9 mouse cellular contexts compared by ENCODE assay signal in the genomic region with DNA sequence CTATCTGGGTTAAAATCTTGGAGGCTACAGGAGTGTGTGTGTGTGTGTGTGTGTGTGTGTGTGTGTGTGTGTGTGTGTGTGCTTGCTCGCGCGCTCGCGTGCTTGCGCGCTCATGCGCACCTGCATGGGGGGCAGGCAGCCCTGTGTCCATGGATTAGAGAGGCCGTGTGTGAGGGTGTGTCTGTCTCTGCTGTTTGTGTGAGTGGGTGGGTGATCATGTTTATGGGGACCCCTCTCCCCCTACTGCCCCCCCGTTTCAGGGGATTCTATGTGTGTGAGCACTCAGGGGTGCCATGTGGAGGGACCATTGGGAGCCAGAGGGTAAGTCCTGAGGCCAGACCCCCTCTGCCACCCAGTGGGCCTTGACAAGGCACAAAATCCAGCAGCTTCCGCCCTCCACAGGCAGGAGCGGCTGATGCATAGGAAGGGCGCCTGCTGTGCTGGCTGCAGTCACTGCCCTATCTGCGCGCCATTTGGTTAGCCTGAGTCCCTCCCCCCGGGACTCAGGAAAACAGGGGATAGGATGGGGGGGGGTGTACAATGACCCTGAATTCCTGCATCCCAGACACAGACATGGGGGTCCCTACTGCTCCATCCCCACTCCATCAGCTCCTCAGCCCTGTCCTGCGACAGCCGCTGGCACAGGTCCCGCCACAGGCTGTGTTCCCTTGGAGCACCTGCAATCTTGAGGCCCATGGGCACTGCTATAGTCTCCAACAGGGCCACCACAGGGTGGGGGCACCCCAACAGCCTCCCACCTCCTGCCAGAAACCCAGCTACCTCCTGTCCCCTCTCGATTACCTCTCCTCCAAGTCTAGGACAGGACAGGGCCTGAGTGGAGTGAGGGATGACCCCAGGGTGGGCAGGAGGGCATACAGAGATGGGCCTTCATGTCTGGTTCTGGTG. TPM values are rescaled to one million over a fixed set of nuclear protein-coding genes. Genes with fewer than 3 reads are reported as not detected.
DNase-seq lines count a peak whose midpoint lies in the region; ATAC-seq and TF ChIP-seq lines count a peak whose summit lies in the region.
"Had no signal": no experiment of that assay in that cellular context is flagged by ENCODE, and none has a peak within 500 bp of the region (broad histone marks: within the 10 kb centered on the region; RNA-seq: fewer than 3 reads in every experiment).

No protein-coding gene starts in this region.

- no peak for TF ChIP-seq POLR2A in kidney, adult 2 months (IDR thresholded peaks at IDR 0.05; ENCODE audit: low read depth, low read length)

- peaks cover 64% of the 10 kb centered on the region for H3K27me3 ChIP-seq in heart, embryonic 11.5 days (ENCODE audit: control insufficient read depth, insufficient read depth, low read length)
- peaks cover 80% of the 10 kb centered on the region for H3K27me3 ChIP-seq in embryonic facial prominence, embryonic 15.5 days
- H3K27me3 ChIP-seq in limb, embryonic 13.5 days, result peaks cover 94% of the 10 kb centered on the region
- no peaks in the 10 kb centered on the region for H3K27me3 ChIP-seq in kidney, adult 2 months (replicated peaks; ENCODE audit: control insufficient read depth, insufficient read depth, low read length)

- peak overlapping the region; percentile 80 for H3K4me2 ChIP-seq in heart, embryonic 11.5 days
- H3K4me2 ChIP-seq in embryonic facial prominence, embryonic 15.5 days (replicated peaks), result peak overlapping the region; percentile 51
- peak overlapping the region; percentile 59 for H3K4me2 ChIP-seq in limb, embryonic 13.5 days (replicated peaks)

- 9% methylated on average over 19 of the region's 20 CpGs for WGBS in heart, embryonic 11.5 days (ENCODE audit: insufficient replicate concordance)
- 11% methylated on average over 20 of the region's 20 CpGs for WGBS in embryonic facial prominence, embryonic 15.5 days
- 7% methylated on average over 20 of the region's 20 CpGs for WGBS in limb, embryonic 13.5 days
- 12% methylated on average over 20 of the region's 20 CpGs for WGBS in kidney, adult 2 months

- no peak for TF ChIP-seq CTCF in kidney, adult 2 months (conservative IDR thresholded peaks at IDR 0.05; ENCODE audit: insufficient read depth, insufficient read length, low read depth, low read length)

- peak overlapping the region; percentile 44 for H3K4me3 ChIP-seq in heart, embryonic 11.5 days (ENCODE audit: low read depth, low read length)
- H3K4me3 ChIP-seq in embryonic facial prominence, embryonic 15.5 days (replicated peaks), result peak overlapping the region; percentile 37
- H3K4me3 ChIP-seq in limb, embryonic 13.5 days, result peak overlapping the region; percentile 38
- no peak overlapping the region for H3K4me3 ChIP-seq in kidney, adult 2 months (ENCODE audit: insufficient read depth, low read depth, low read length)

- no peaks in the 10 kb centered on the region for H3K36me3 ChIP-seq in heart, embryonic 11.5 days (ENCODE audit: control insufficient read depth, insufficient read depth, low read length)
- H3K36me3 ChIP-seq in embryonic facial prominence, embryonic 15.5 days, result no peaks in the 10 kb centered on the region
- H3K36me3 ChIP-seq in limb, embryonic 13.5 days, result no peaks in the 10 kb centered on the region
- H3K36me3 ChIP-seq in kidney, adult 2 months (ENCODE audit: control insufficient read depth, insufficient read depth, low read length), result no peaks in the 10 kb centered on the region

- H3K27ac ChIP-seq in heart, embryonic 11.5 days (ENCODE audit: low read depth, low read length), result no peak overlapping the region
- H3K27ac ChIP-seq in embryonic facial prominence, embryonic 15.5 days (replicated peaks), result no peak overlapping the region
- no peak overlapping the region for H3K27ac ChIP-seq in limb, embryonic 13.5 days
- no peak overlapping the region for H3K27ac ChIP-seq in kidney, adult 2 months (ENCODE audit: insufficient read depth, low read depth, low read length)

- ATAC-seq in heart, embryonic 11.5 days (replicated peaks; ENCODE audit: insufficient number of reproducible peaks, low FRiP score, low TSS enrichment), result peak; percentile 21; the same call in 1 of the 2 replicates
- ATAC-seq in embryonic facial prominence, embryonic 15.5 days (ENCODE audit: insufficient number of reproducible peaks, low FRiP score, low TSS enrichment, low read depth), result no peak
- no peak for ATAC-seq in limb, embryonic 13.5 days (ENCODE audit: low FRiP score, low read depth)
- no peak for ATAC-seq in inflammation-experienced regulatory T-cells, adult 6 months

- peaks cover 26% of the 10 kb centered on the region for H3K4me1 ChIP-seq in heart, embryonic 11.5 days (ENCODE audit: control insufficient read depth, insufficient read depth, low read length)
- H3K4me1 ChIP-seq in embryonic facial prominence, embryonic 15.5 days, result peaks cover 13% of the 10 kb centered on the region
- peaks cover 24% of the 10 kb centered on the region for H3K4me1 ChIP-seq in limb, embryonic 13.5 days
- no peaks in the 10 kb centered on the region for H3K4me1 ChIP-seq in kidney, adult 2 months (ENCODE audit: control insufficient read depth, insufficient read depth, low read length)

- no peak for DNase-seq in heart, adult 11 months
- peak; percentile 29 for DNase-seq in Muller cell, postnatal 12 days (ENCODE audit: inconsistent ontology term)
- DNase-seq in kidney, adult 2 months, result no peak
- DNase-seq in adrenal gland, adult 18-20 months (ENCODE audit: low spot score in 2 of 2), result no peak
- DNase-seq: lung, postnatal 36 days had no signal

- peak overlapping the region; percentile 70 for H3K9ac ChIP-seq in heart, embryonic 11.5 days (ENCODE audit: low read depth, low read length)
- no peak overlapping the region for H3K9ac ChIP-seq in embryonic facial prominence, embryonic 15.5 days
- H3K9ac ChIP-seq in limb, embryonic 13.5 days, result peak overlapping the region; percentile 60; the same call in 1 of the 2 replicates

- H3K9me3 ChIP-seq in heart, embryonic 11.5 days (replicated peaks; ENCODE audit: control insufficient read depth, low read length), result no peaks in the 10 kb centered on the region
- H3K9me3 ChIP-seq in embryonic facial prominence, embryonic 15.5 days (replicated peaks), result no peaks in the 10 kb centered on the region
- H3K9me3 ChIP-seq in limb, embryonic 13.5 days, result no peaks in the 10 kb centered on the region

RNA-seq across cellular contexts. Expression of a gene that starts 14.7 kb away (rescaled TPM):
- 2.4 and 3.5 TPM in 2 replicates for polyA plus RNA-seq in heart, embryonic 11.5 days (2014; fragmentation: Nextera tagmentation; extraction: Ambion mirVana)
- 1.3 TPM in 2 replicates for polyA plus RNA-seq in embryonic facial prominence, embryonic 15.5 days (2015; fragmentation: Nextera tagmentation; extraction: Ambion mirVana)
- polyA plus RNA-seq in limb, embryonic 13.5 days (2015; fragmentation: Nextera tagmentation; extraction: Ambion mirVana), result 1.00 and 1.2 TPM in 2 replicates
- polyA plus RNA-seq in inflammation-experienced regulatory T-cells, adult 6 months (2017; shearing (Covaris generic)), result not detected
- 0.30 and 0.52 TPM in 2 replicates for polyA plus RNA-seq in kidney, adult 2 months (2012; rRNA removed)
- 1 to 10 TPM; 5.0 to 7.3 TPM for total RNA-seq in adrenal gland, adult 18-20 months (2021)

RNA-seq across cellular contexts. Expression of a gene that starts 21.7 kb away (rescaled TPM):
- 1.3 and 1.5 TPM in 2 replicates for polyA plus RNA-seq in heart, embryonic 11.5 days (2014; fragmentation: Nextera tagmentation; extraction: Ambion mirVana)
- 0.20 and 0.81 TPM in 2 replicates for polyA plus RNA-seq in embryonic facial prominence, embryonic 15.5 days (2015; fragmentation: Nextera tagmentation; extraction: Ambion mirVana)
- 0.36 TPM in 1 of 2 replicates, not detected in the other for polyA plus RNA-seq in limb, embryonic 13.5 days (2015; fragmentation: Nextera tagmentation; extraction: Ambion mirVana)
- polyA plus RNA-seq in inflammation-experienced regulatory T-cells, adult 6 months (2017; shearing (Covaris generic)), result not detected
- 224 and 293 TPM in 2 replicates for polyA plus RNA-seq in kidney, adult 2 months (2012; rRNA removed)
- not detected for total RNA-seq in adrenal gland, adult 18-20 months (2021)

RNA-seq across cellular contexts. Expression of a gene that starts 24.3 kb away (rescaled TPM):
- 169 and 181 TPM in 2 replicates for polyA plus RNA-seq in heart, embryonic 11.5 days (2014; fragmentation: Nextera tagmentation; extraction: Ambion mirVana)
- polyA plus RNA-seq in embryonic facial prominence, embryonic 15.5 days (2015; fragmentation: Nextera tagmentation; extraction: Ambion mirVana), result 121 and 124 TPM in 2 replicates
- 87.7 and 91.3 TPM in 2 replicates for polyA plus RNA-seq in limb, embryonic 13.5 days (2015; fragmentation: Nextera tagmentation; extraction: Ambion mirVana)
- polyA plus RNA-seq in inflammation-experienced regulatory T-cells, adult 6 months (2017; shearing (Covaris generic)), result 10 to 100 TPM; 46.9 to 62.6 (median 47.0) TPM
- polyA plus RNA-seq in kidney, adult 2 months (2012; rRNA removed), result 92.8 and 129 TPM in 2 replicates
- 10 to 100 TPM; 40.0 to 42.6 TPM for total RNA-seq in adrenal gland, adult 18-20 months (2021)

RNA-seq across cellular contexts. Expression of a gene that starts 52.8 kb away (rescaled TPM):
- polyA plus RNA-seq in heart, embryonic 11.5 days (2014; fragmentation: Nextera tagmentation; extraction: Ambion mirVana), result 75.1 and 87.1 TPM in 2 replicates
- 140 and 149 TPM in 2 replicates for polyA plus RNA-seq in embryonic facial prominence, embryonic 15.5 days (2015; fragmentation: Nextera tagmentation; extraction: Ambion mirVana)
- polyA plus RNA-seq in limb, embryonic 13.5 days (2015; fragmentation: Nextera tagmentation; extraction: Ambion mirVana), result 104 and 106 TPM in 2 replicates
- polyA plus RNA-seq in inflammation-experienced regulatory T-cells, adult 6 months (2017; shearing (Covaris generic)), result 10 to 100 TPM; 21.0 to 22.5 (median 22.3) TPM
- polyA plus RNA-seq in kidney, adult 2 months (2012; rRNA removed), result 298 and 346 TPM in 2 replicates
- 100 to 1,000 TPM in 1 of 2 experiments, 10 to 100 TPM in 1; 95.4 to 101 TPM for total RNA-seq in adrenal gland, adult 18-20 months (2021)

RNA-seq across cellular contexts. Expression of a gene that starts 52.9 kb away (rescaled TPM):
- 8.9 and 10.6 TPM in 2 replicates for polyA plus RNA-seq in heart, embryonic 11.5 days (2014; fragmentation: Nextera tagmentation; extraction: Ambion mirVana)
- polyA plus RNA-seq in embryonic facial prominence, embryonic 15.5 days (2015; fragmentation: Nextera tagmentation; extraction: Ambion mirVana), result 12.0 and 14.7 TPM in 2 replicates
- 22.4 and 22.9 TPM in 2 replicates for polyA plus RNA-seq in limb, embryonic 13.5 days (2015; fragmentation: Nextera tagmentation; extraction: Ambion mirVana)
- 1 to 10 TPM; 2.7 to 5.2 (median 3.9) TPM for polyA plus RNA-seq in inflammation-experienced regulatory T-cells, adult 6 months (2017; shearing (Covaris generic))
- 12.2 and 18.6 TPM in 2 replicates for polyA plus RNA-seq in kidney, adult 2 months (2012; rRNA removed)
- 1 to 10 TPM; 5.6 to 8.9 TPM for total RNA-seq in adrenal gland, adult 18-20 months (2021)

Comparison
In these comparisons a context has a peak if more than half of its experiments do, and no peak if none do; other contexts are left out.
1. RNA of a gene that starts 21.7 kb away (polyA plus RNA-seq): 224 to 293 TPM in kidney, adult 2 months; 1.3 to 1.5 TPM in heart, embryonic 11.5 days, 0.36 TPM in limb, embryonic 13.5 days, 0.20 to 0.81 TPM in embryonic facial prominence, embryonic 15.5 days and not detected in inflammation-experienced regulatory T-cells, adult 6 months; every median in the first group is over 10 times any median in the second.
2. Peak in every context shown above with its lines, with median percentiles within 50 percentile points of each other: H3K4me2 ChIP-seq.